Mouse (Mus musculus) neutrophil, adult 5-6 weeks (primary cell): Measurements from ENCODE around the gene Inpp5a. TPM values are rescaled to one million over a fixed set of nuclear protein-coding genes. Genes with fewer than 3 reads are reported as not detected.

ENCODE experiments used
- ATAC-seq: fragments of 151-379, 151-347 bp; 2 replicates; pipeline ENCODE4 v1.8.0; 2017; ENCODE audit warnings: mild to moderate bottlenecking, moderate TSS enrichment; ENCODE audit not compliant: insufficient number of reproducible peaks, poor library complexity, low FRiP score, severe bottlenecking; ENCODE audit errors: extremely low read depth
- total RNA-seq: library from RNA; stranded (forward); fragments of 200-1000 nt; gene quantifications from 2 replicates; pipeline ENCODE4 v1.2.3, GENCODE M21; 2017

The Inpp5a gene
- total RNA-seq, 1 experiment from 2014 or later = 38.1 TPM

- ATAC-seq = no peak
Measured at GRCm38 (mm10) chr7:139584221-139585175, 195.6 kb downstream of the Inpp5a start.

GRCm38 (mm10) chr7:139585183-139585821 is 196.4 kb downstream of the Inpp5a start:
- ATAC-seq = no peak

GRCm38 (mm10) chr7:139587919-139588318 is 199.0 kb downstream of the Inpp5a start:
- ATAC-seq = no peak

- 0 out of 2 replicates have a peak, but pooled peaks have one; percentile 24 for ATAC-seq
Measured at GRCm38 (mm10) chr7:139590302-139590701, 201.4 kb downstream of the Inpp5a start.

- ATAC-seq = no peak
Measured at GRCm38 (mm10) chr7:139591311-139591710, 202.4 kb downstream of the Inpp5a start.

GRCm38 (mm10) chr7:139595311-139595710 is 206.4 kb downstream of the Inpp5a start:
- no peak for ATAC-seq

- ATAC-seq = no peak
Measured at GRCm38 (mm10) chr7:139595862-139596261, 207.0 kb downstream of the Inpp5a start.

GRCm38 (mm10) chr7:139610328-139610727 is 221.4 kb downstream of the Inpp5a start:
- ATAC-seq = no peak

- no peak for ATAC-seq
Measured at GRCm38 (mm10) chr7:139615767-139616766, 227.2 kb downstream of the Inpp5a start.

GRCm38 (mm10) chr7:139622568-139622967 is 233.7 kb downstream of the Inpp5a start:
- no peak for ATAC-seq

GRCm38 (mm10) chr7:139625156-139625555 is 236.2 kb downstream of the Inpp5a start:
- ATAC-seq = no peak

Other genes with a start within 250 kb of the Inpp5a start
- gene Lrrc27, start 176.1 kb upstream of the Inpp5a start, total RNA-seq = 4.7 and 7.7 TPM in 2 replicates
- not detected in 2 replicates for gene Stk32c, start 175.8 kb upstream of the Inpp5a start, total RNA-seq
- 1.8 and 3.5 TPM in 2 replicates for gene Pwwp2b, start 140.6 kb upstream of the Inpp5a start, total RNA-seq
- gene Nkx6-2, start 193.7 kb downstream of the Inpp5a start, total RNA-seq = not detected in 2 replicates